Mouse (Mus musculus) hindbrain, embryonic 12.5 days (tissue): ENCODE measurements around the gene Vmn1r52. TPM values are rescaled to one million over a fixed set of nuclear protein-coding genes. Genes with fewer than 3 reads are reported as not detected.
"Not testable (repeated sequence)": the region's sequence is repeated elsewhere in the genome, so short reads cannot be mapped to it uniquely, and the experiment has no call there.

ENCODE experiments used
- ATAC-seq: fragments of 200-750 bp; cut with Nextera tagmentation; 2 replicates; pipeline ENCODE4 v1.8.0; 2017; ENCODE audit warnings: moderate TSS enrichment; ENCODE audit not compliant: low FRiP score
- H3K27ac ChIP-seq: fragments of 300-500 bp; sonication (generic); 2 replicates; pipeline ENCODE4 v1.5.1; 2016; ENCODE audit warnings: mild to moderate bottlenecking
- H3K27me3 ChIP-seq: fragments of 300-500 bp; sonication (generic); 2 replicates; pipeline ENCODE4 v1.6.1; 2016; ENCODE audit warnings: mild to moderate bottlenecking
- H3K36me3 ChIP-seq: fragments of 300-500 bp; sonication (generic); 2 replicates; pipeline ENCODE4 v1.6.1; 2016; ENCODE audit warnings: mild to moderate bottlenecking
- H3K4me1 ChIP-seq: fragments of 300-500 bp; sonication (generic); 2 replicates; pipeline ENCODE4 v1.6.1; 2016
- H3K4me2 ChIP-seq: fragments of 300-500 bp; sonication (generic); replicated peaks from 2 replicates; pipeline ENCODE4 v1.6.1; 2016; ENCODE audit warnings: mild to moderate bottlenecking
- H3K4me3 ChIP-seq: fragments of 300-500 bp; sonication (generic); 2 replicates; pipeline ENCODE4 v1.5.1; 2016; ENCODE audit warnings: mild to moderate bottlenecking
- H3K9ac ChIP-seq: fragments of 300-500 bp; sonication (generic); 2 replicates; pipeline ENCODE4 v1.6.1; 2016; ENCODE audit warnings: mild to moderate bottlenecking, moderate library complexity
- H3K9me3 ChIP-seq: fragments of 300-500 bp; sonication (generic); replicated peaks from 2 replicates; pipeline ENCODE4 v1.6.1; 2016; ENCODE audit warnings: mild to moderate bottlenecking
- WGBS: fragments of 180-500 bp; shearing (Covaris S2); methylation state at CpG from one replicate; pipeline ENCODE4 v1.1.7; 2016; 5-methylcytosine and 5-hydroxymethylcytosine counted together
- polyA plus RNA-seq: library from polyadenylated mRNA; unstranded; fragments of >200 nt; fragmentation: Nextera tagmentation; extraction: Ambion mirVana; gene quantifications from 2 replicates; pipeline ENCODE4 v1.2.1, GENCODE M21; 2016

The Vmn1r52 gene
- not detected in 2 replicates for polyA plus RNA-seq

DNA sequence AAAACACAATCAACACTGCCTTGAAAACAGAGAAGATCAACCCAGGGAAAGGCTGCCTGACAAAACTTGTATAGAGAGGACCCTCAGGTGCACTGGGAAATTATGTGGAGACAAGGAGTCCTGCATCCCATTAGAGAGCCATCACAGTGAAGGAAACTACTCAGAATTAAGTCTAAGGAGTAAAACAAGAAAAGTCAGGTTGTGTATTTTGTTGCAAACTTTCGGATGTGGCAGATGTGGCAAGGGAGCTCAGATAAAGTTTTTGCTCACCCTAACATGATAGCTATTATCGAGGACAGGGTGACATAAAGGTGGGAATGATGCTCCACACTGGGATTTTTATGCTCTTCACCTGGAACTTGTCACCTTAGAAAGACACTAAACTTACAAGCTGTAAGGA lies at the start of gene Vmn1r52:
Gene Vmn1r52, plus strand, starts transcription at position 301 of the 400 bp plus-strand sequence.
- no peak within 1 kb of the TSS for H3K4me3 ChIP-seq
- 72% methylated on average over 2 of the region's 2 CpGs for WGBS
- no peak within 1 kb of the TSS for H3K4me2 ChIP-seq
- no peaks in the 10 kb centered on the region for H3K4me1 ChIP-seq
- H3K36me3 ChIP-seq, result no peaks in the 10 kb centered on the region
- no peak within 1 kb of the TSS for H3K9ac ChIP-seq
- ATAC-seq, result no peak
- H3K27me3 ChIP-seq, result no peaks in the 10 kb centered on the region
- H3K27ac ChIP-seq, result no peak within 1 kb of the TSS
- no peaks in the 10 kb centered on the region for H3K9me3 ChIP-seq

DNA sequence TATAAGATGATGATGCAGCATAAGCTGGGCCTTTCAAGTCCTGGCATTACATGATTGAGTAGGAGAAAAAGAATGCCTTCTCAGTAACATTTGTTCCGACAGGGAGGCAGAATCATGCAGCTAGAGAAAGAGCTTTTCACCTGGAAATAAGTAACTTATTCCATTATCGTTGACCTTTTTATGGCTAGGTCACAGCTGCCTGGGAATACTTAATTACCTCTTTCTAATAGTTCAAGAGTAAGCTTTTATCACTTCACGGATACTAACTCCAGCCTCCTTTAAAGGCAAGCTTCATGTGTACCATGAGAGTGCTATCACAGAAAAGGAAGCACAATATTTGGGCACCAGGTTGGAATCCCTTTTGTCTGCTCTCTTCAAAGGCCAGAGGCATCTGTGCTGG lies 14.5 kb upstream of the Vmn1r52 start:
- WGBS, result 78% methylated on average over 3 of the region's 3 CpGs
- ATAC-seq, result no peak

DNA sequence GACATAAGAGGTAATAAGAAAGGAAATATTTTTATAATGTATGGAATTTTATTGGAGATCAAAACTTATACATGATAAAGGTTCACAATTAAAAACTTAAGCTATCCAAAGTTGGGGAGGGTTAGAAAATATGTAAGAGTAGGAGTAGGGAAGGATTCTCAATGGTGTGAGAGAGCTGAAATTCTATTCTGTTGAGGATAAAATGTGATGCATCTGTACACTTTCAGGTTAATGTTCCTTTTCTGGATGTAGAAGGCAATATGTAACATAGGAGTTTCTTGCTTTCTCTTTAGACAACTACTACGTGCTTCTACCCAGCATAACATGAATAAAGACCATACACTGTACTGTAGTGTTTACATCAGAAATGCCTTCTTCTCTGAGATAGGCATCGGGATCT lies 27.9 kb downstream of the Vmn1r52 start, which contains the start of gene V1ra8:
Gene V1ra8, plus strand, starts transcription at position 301 of the 400 bp plus-strand sequence.
- WGBS, result 91% methylated on average over 2 of the region's 2 CpGs
- H3K4me3 ChIP-seq, result not testable (repeated sequence)

More for the DNA sequence above, 14.5 kb upstream of the Vmn1r52 start:
- no peaks in the 10 kb centered on the region; the same call in 1 of the 2 replicates for H3K9me3 ChIP-seq
- H3K9ac ChIP-seq, result no peak overlapping the region
- no peak overlapping the region for H3K4me2 ChIP-seq
- no peaks in the 10 kb centered on the region for H3K36me3 ChIP-seq
- no peak overlapping the region for H3K27ac ChIP-seq
- H3K4me1 ChIP-seq, result no peaks in the 10 kb centered on the region
- H3K27me3 ChIP-seq, result no peaks in the 10 kb centered on the region
- no peak overlapping the region for H3K4me3 ChIP-seq

DNA sequence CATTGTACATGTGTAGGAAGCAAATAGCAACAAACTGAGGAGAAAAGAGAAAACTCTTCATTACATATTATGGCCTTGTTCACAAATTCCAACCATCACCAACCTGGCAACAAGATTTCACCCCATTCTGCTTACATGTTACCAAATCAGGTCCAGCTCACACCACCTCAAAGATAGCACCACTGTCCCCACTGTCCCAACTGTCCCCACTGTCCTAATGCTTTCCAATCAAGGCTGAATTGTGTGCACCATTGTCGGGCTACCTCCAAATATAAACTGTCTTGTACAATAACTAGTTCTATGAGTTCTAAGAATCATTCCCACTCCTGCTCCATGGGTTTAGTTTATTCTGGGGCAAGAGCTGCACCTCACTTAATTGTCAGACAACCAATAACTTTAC lies 49.7 kb downstream of the Vmn1r52 start, which contains the start of gene Vmn1r53:
Gene Vmn1r53, minus strand, starts transcription at position 101 of the 400 bp plus-strand sequence.
- no peak for ATAC-seq
- Histone ChIP-seq H3K4me3 (no peak within 1 kb of the TSS), H3K4me1 (no peaks in the 10 kb centered on the region), H3K27ac (no peak within 1 kb of the TSS), H3K27me3 (no peaks in the 10 kb centered on the region), H3K9ac (no peak within 1 kb of the TSS), H3K36me3 (no peaks in the 10 kb centered on the region), H3K9me3 (0 out of 2 replicates have a peak, but pooled peaks cover 11% of the 10 kb centered on the region), H3K4me2 (no peak within 1 kb of the TSS)
- 85% methylated on average over 1 of the region's 1 CpGs for WGBS

More for the DNA sequence above, 27.9 kb downstream of the Vmn1r52 start, which contains the start of gene V1ra8:
- H3K27me3 ChIP-seq, H3K4me1 ChIP-seq, H3K27ac ChIP-seq, H3K4me2 ChIP-seq, H3K9me3 ChIP-seq, H3K36me3 ChIP-seq, H3K9ac ChIP-seq, ATAC-seq: not testable (repeated sequence)

Other genes starting within 250 kb of the Vmn1r52 start
- gene Vmn1r45, start 234.2 kb upstream of the Vmn1r52 start, polyA plus RNA-seq, result not detected in 2 replicates
- gene Vmn1r46, start 205.5 kb upstream of the Vmn1r52 start, polyA plus RNA-seq, result not detected in 2 replicates
- gene Vmn1r47, start 158.7 kb upstream of the Vmn1r52 start, polyA plus RNA-seq, result not detected in 2 replicates
- gene Vmn1r48, start 138.0 kb upstream of the Vmn1r52 start, polyA plus RNA-seq, result not detected in 2 replicates
- not detected in 2 replicates for gene Vmn1r49, start 96.3 kb upstream of the Vmn1r52 start, polyA plus RNA-seq
- not detected in 2 replicates for gene Vmn1r50, start 73.4 kb upstream of the Vmn1r52 start, polyA plus RNA-seq
- gene Vmn1r51, start 52.2 kb upstream of the Vmn1r52 start, polyA plus RNA-seq, result not detected in 2 replicates
- gene V1ra8, start 28.0 kb downstream of the Vmn1r52 start, polyA plus RNA-seq, result not detected in 2 replicates
- not detected in 2 replicates for gene Vmn1r53, start 49.6 kb downstream of the Vmn1r52 start, polyA plus RNA-seq
- 0.08 TPM in 1 of 2 replicates, not detected in the other for gene Vmn1r54, start 71.5 kb downstream of the Vmn1r52 start, polyA plus RNA-seq
- gene BC048671, start 126.4 kb downstream of the Vmn1r52 start, polyA plus RNA-seq, result not detected in 2 replicates
- gene Chst13, start 150.4 kb downstream of the Vmn1r52 start, polyA plus RNA-seq, result 0.17 TPM in 1 of 2 replicates, not detected in the other
- gene Uroc1, start 158.5 kb downstream of the Vmn1r52 start, polyA plus RNA-seq, result not detected in 2 replicates
- gene Zxdc, start 194.7 kb downstream of the Vmn1r52 start, polyA plus RNA-seq, result 13.0 and 16.4 TPM in 2 replicates